Mouse (Mus musculus) erythroblast, embryonic 14.5 days (primary cell): ENCODE measurements around the gene Afg1l. TPM values are rescaled to one million over a fixed set of nuclear protein-coding genes. Genes with fewer than 3 reads are reported as not detected.

Source experiments
- H3K27me3 ChIP-seq: 2 replicates; pipeline ENCODE4 v1.6.1; 2012; ENCODE audit warnings: inconsistent platforms; ENCODE audit not compliant: control insufficient read depth
- H3K36me3 ChIP-seq: 2 replicates; pipeline ENCODE4 v1.6.1; 2012; ENCODE audit warnings: mild to moderate bottlenecking, inconsistent platforms; ENCODE audit not compliant: control insufficient read depth
- H3K4me1 ChIP-seq: 2 replicates; pipeline ENCODE4 v1.6.1; 2012; ENCODE audit warnings: inconsistent platforms; ENCODE audit not compliant: control insufficient read depth
- H3K4me3 ChIP-seq: replicated peaks from 2 replicates; pipeline ENCODE3; 2012; ENCODE audit warnings: moderate library complexity, mild to moderate bottlenecking, inconsistent platforms
- H3K9me3 ChIP-seq: 2 replicates; pipeline ENCODE4 v1.6.1; 2012; ENCODE audit warnings: low read length, inconsistent platforms, mixed read lengths; ENCODE audit not compliant: control insufficient read depth
- GATA1 ChIP-seq: IDR thresholded peaks from 2 replicates; pipeline ENCODE4 v1.6.1; 2012; ENCODE audit warnings: low read length, inconsistent platforms, mixed read lengths
- TAL1 ChIP-seq: IDR thresholded peaks from 3 replicates; pipeline ENCODE4 v1.6.1; 2012; ENCODE audit warnings: low read length, inconsistent platforms, mixed read lengths
- polyA plus RNA-seq: library from polyadenylated mRNA; stranded (reverse); fragments of >175 nt; gene quantifications from 2 replicates; pipeline ENCODE4 v1.2.3, GENCODE M21; 2012

Gene Afg1l
- polyA plus RNA-seq, 1 experiment: 0.21 TPM

GRCm38 (mm10) chr10:42410748-42411537 is 67.4 kb downstream of the Afg1l start:
- no peaks in the 10 kb centered on the region for H3K4me1 ChIP-seq
- H3K36me3 ChIP-seq: no peaks in the 10 kb centered on the region; the same call in 1 of the 2 replicates
- H3K4me3 ChIP-seq: no peak overlapping the region
- H3K27me3 ChIP-seq: no peaks in the 10 kb centered on the region
- TF ChIP-seq TAL1 (no peak), GATA1 (no peak)
- H3K9me3 ChIP-seq: no peaks in the 10 kb centered on the region

- H3K36me3 ChIP-seq: no peaks in the 10 kb centered on the region; the same call in 1 of the 2 replicates
Measured at GRCm38 (mm10) chr10:42390436-42390835, 87.9 kb downstream of the Afg1l start.

GRCm38 (mm10) chr10:42388181-42388580 is 90.2 kb downstream of the Afg1l start:
- H3K36me3 ChIP-seq: no peaks in the 10 kb centered on the region
- H3K9me3 ChIP-seq: no peaks in the 10 kb centered on the region
- no peaks in the 10 kb centered on the region for H3K27me3 ChIP-seq
- H3K4me3 ChIP-seq: no peak overlapping the region
- no peaks in the 10 kb centered on the region; the same call in 1 of the 2 replicates for H3K4me1 ChIP-seq
- no peak for TF ChIP-seq GATA1
- no peak for TF ChIP-seq TAL1

More at GRCm38 (mm10) chr10:42390436-42390835, 87.9 kb downstream of the Afg1l start:
- TF ChIP-seq GATA1 (no peak), TAL1 (no peak)
- H3K4me1 ChIP-seq: no peaks in the 10 kb centered on the region; the same call in 1 of the 2 replicates
- no peak overlapping the region for H3K4me3 ChIP-seq
- H3K27me3 ChIP-seq: no peaks in the 10 kb centered on the region
- H3K9me3 ChIP-seq: no peaks in the 10 kb centered on the region

GRCm38 (mm10) chr10:42384946-42385644 is 93.3 kb downstream of the Afg1l start:
- no peak for TF ChIP-seq GATA1
- Histone ChIP-seq H3K27me3 (no peaks in the 10 kb centered on the region), H3K9me3 (no peaks in the 10 kb centered on the region), H3K4me1 (no peaks in the 10 kb centered on the region; the same call in 1 of the 2 replicates), H3K36me3 (no peaks in the 10 kb centered on the region), H3K4me3 (no peak overlapping the region)

GRCm38 (mm10) chr10:42383708-42384107 is 94.7 kb downstream of the Afg1l start:
- TF ChIP-seq GATA1: no peak
- no peak for TF ChIP-seq TAL1
- Histone ChIP-seq H3K4me1 (no peaks in the 10 kb centered on the region; the same call in 1 of the 2 replicates), H3K4me3 (no peak overlapping the region), H3K36me3 (no peaks in the 10 kb centered on the region), H3K27me3 (no peaks in the 10 kb centered on the region), H3K9me3 (no peaks in the 10 kb centered on the region)

GRCm38 (mm10) chr10:42364216-42364615 is 114.1 kb downstream of the Afg1l start:
- Histone ChIP-seq H3K4me1 (peaks cover 5% of the 10 kb centered on the region; the same call in 1 of the 2 replicates), H3K36me3 (no peaks in the 10 kb centered on the region), H3K27me3 (no peaks in the 10 kb centered on the region), H3K9me3 (no peaks in the 10 kb centered on the region), H3K4me3 (no peak overlapping the region)
- TF ChIP-seq TAL1 (no peak), GATA1 (no peak)

- H3K4me3 ChIP-seq: no peak overlapping the region
- TF ChIP-seq TAL1 (no peak), GATA1 (no peak)
Measured at GRCm38 (mm10) chr10:42355980-42356379, 122.4 kb downstream of the Afg1l start.

GRCm38 (mm10) chr10:42347986-42348385 is 130.4 kb downstream of the Afg1l start:
- TF ChIP-seq TAL1 (no peak), GATA1 (no peak)
- H3K9me3 ChIP-seq: no peaks in the 10 kb centered on the region
- no peaks in the 10 kb centered on the region for H3K4me1 ChIP-seq
- H3K36me3 ChIP-seq: no peaks in the 10 kb centered on the region
- no peaks in the 10 kb centered on the region for H3K27me3 ChIP-seq
- no peak overlapping the region for H3K4me3 ChIP-seq

More at GRCm38 (mm10) chr10:42355980-42356379, 122.4 kb downstream of the Afg1l start:
- Histone ChIP-seq H3K36me3 (no peaks in the 10 kb centered on the region), H3K27me3 (no peaks in the 10 kb centered on the region), H3K4me1 (peaks cover 5% of the 10 kb centered on the region; the same call in 1 of the 2 replicates), H3K9me3 (no peaks in the 10 kb centered on the region)

- Histone ChIP-seq H3K27me3 (no peaks in the 10 kb centered on the region), H3K36me3 (no peaks in the 10 kb centered on the region), H3K4me1 (no peaks in the 10 kb centered on the region), H3K9me3 (no peaks in the 10 kb centered on the region), H3K4me3 (no peak overlapping the region)
- no peak for TF ChIP-seq GATA1
- no peak for TF ChIP-seq TAL1
Measured at GRCm38 (mm10) chr10:42347127-42347526, 131.2 kb downstream of the Afg1l start.
